Mouse (Mus musculus) lung, adult 2 months (tissue): ENCODE measurements at regions not wholly inside any gene's neighbourhood (a gene's known extent, or its start where the extent isn't known, plus 50 kb on each side); places are given as distances from the start of the nearest gene placed in this dataset.
A peak's percentile ranks its signal among the peaks of the same experiment; 100 is the strongest.

Source experiments
- DNase-seq: peaks from one replicate; pipeline ENCODE4 v3.0.0; 2022
- H3K4me1 ChIP-seq: fragments of 200-500 bp; 2 replicates; pipeline ENCODE4 v1.6.1; 2011; ENCODE audit warnings: low read length; ENCODE audit not compliant: control insufficient read depth, insufficient read depth
- H3K4me3 ChIP-seq: fragments of 200-500 bp; replicated peaks from 2 replicates; pipeline ENCODE3; 2011; ENCODE audit warnings: low read depth, mild to moderate bottlenecking, control low read depth, low read length; ENCODE audit errors: extremely low read depth
- CTCF ChIP-seq: fragments of 200-500 bp; IDR thresholded peaks from 2 replicates; pipeline ENCODE4 v1.5.1; 2011; ENCODE audit warnings: mild to moderate bottlenecking, low read length, control low read depth; ENCODE audit not compliant: insufficient read depth
- POLR2A ChIP-seq: fragments of 200-500 bp; IDR thresholded peaks from 2 replicates; pipeline ENCODE4 v1.6.1; 2011; ENCODE audit warnings: low read depth, mild to moderate bottlenecking, control low read depth, low read length, borderline replicate concordance; ENCODE audit errors: extremely low read depth
- WGBS: fragments of 180-500 bp; shearing (Covaris S2); methylation state at CpG from one replicate; pipeline ENCODE4 v1.1.7; 2018; 5-methylcytosine and 5-hydroxymethylcytosine counted together

GRCm38 (mm10) chr8:34688396-34689048 lies 577.0 kb upstream of the Gm10131 start:
- H3K4me3 ChIP-seq, result no peak overlapping the region
- no peak for TF ChIP-seq POLR2A
- no peak for TF ChIP-seq CTCF
- no peak for DNase-seq
- peaks cover 3% of the 10 kb centered on the region for H3K4me1 ChIP-seq
- 82% methylated on average over 20 of the region's 20 CpGs for WGBS

- no peak overlapping the region for H3K4me3 ChIP-seq
- H3K4me1 ChIP-seq, result peaks cover 3% of the 10 kb centered on the region
- 88% methylated on average over 10 of the region's 10 CpGs for whole genome bisulfite sequencing
- DNase-seq, result no peak
- TF ChIP-seq CTCF, result no peak
- TF ChIP-seq POLR2A, result no peak
These were observed 574.8 kb upstream of the Gm10131 start for GRCm38 (mm10) chr8:34686371-34686770.

- H3K4me1 ChIP-seq, result peaks cover 2% of the 10 kb centered on the region
- no peak for TF ChIP-seq CTCF
- no peak for TF ChIP-seq POLR2A
- no peak overlapping the region for H3K4me3 ChIP-seq
- 84% methylated on average over 7 of the region's 7 CpGs for WGBS
- DNase-seq, result no peak
These were observed 573.1 kb upstream of the Gm10131 start for GRCm38 (mm10) chr8:34684683-34685082.

DNA sequence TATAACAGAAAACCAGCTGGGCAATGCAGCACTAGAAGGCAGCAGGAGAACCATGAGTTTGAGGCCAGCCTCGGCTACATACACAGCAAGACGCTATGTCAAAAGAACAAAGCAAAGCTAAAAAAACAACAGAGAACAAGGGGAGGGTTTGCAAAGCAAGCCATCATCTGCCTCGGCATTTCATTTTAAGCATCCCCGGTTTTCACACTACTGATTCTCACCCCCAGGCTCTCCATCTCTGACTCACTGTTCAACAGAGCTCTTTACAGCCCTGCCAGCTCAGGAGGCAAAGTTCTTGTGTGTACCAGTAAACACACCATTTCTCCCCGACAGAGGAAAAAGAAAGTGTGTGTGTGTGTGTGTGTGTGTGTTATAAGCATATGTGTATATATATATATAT lies 571.6 kb upstream of the Gm10131 start:
- no peak for TF ChIP-seq CTCF
- TF ChIP-seq POLR2A, result no peak
- 83% methylated on average over 5 of the region's 5 CpGs for WGBS
- no peak overlapping the region for H3K4me3 ChIP-seq
- no peak for DNase-seq
- H3K4me1 ChIP-seq, result no peaks in the 10 kb centered on the region; the same call in 1 of the 2 replicates

DNA sequence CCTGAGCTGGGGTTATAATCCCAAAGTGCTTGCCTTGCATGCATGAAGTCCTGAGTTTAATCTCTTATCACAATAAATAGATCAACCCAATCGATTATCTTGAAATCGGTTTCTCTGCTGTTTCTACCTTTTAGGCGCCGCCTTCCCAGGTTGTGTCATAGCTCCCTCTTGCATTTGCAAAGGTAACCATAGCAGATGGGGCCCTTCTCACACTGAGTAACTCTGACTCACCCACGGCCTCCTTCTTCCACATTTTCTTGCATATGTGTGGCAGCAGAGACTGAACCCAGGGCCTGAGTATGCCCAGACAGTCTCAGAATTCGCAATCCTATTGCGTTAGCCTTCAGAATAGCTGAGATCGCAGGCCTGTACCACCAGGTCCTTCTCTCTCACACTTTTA lies 570.7 kb upstream of the Gm10131 start:
- WGBS, result 94% methylated on average over 8 of the region's 8 CpGs
- H3K4me1 ChIP-seq, result no peaks in the 10 kb centered on the region; the same call in 1 of the 2 replicates
- TF ChIP-seq POLR2A (no peak), CTCF (no peak)
- DNase-seq, result no peak
- H3K4me3 ChIP-seq, result no peak overlapping the region

DNA sequence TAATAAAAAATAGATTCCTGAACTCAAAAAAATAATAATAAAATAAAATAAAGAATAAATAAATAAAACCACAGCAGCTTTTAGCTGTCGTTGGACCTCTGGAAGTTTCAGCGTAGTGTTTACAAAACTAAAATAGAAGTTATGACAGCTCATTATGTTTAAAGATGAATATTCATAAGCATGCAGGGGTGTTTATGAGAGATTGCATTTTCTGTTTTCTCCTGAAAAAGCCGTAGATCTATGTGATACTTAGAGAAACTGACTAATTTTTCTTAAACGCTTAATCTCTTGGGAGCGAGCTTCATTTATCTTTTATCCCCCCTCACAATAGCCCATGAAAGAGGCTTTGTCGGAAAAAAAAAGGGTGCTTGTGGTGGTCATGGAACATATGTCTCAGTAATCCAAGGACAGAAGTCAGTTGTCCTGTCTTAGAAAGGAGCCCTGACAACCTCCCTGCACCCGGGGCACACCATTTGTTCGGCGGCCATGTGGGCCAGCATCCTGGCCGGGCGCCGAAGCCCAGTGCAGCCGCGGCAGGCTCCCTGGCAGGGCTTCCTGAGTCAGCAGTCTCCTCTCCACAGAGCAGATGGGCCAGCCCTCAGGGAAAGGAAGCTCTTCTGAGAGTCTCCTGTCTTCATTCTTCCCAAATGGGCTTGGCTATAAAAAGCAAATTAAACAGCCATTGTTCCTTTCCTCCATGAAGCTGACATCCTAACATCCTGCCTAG lies 568.2 kb upstream of the Gm10131 start:
- WGBS, result 29% methylated on average over 14 of the region's 14 CpGs
- H3K4me3 ChIP-seq, result no peak overlapping the region
- peak; percentile 8 for DNase-seq
- no peaks in the 10 kb centered on the region; the same call in 1 of the 2 replicates for H3K4me1 ChIP-seq
- TF ChIP-seq POLR2A (no peak), CTCF (no peak)

DNA sequence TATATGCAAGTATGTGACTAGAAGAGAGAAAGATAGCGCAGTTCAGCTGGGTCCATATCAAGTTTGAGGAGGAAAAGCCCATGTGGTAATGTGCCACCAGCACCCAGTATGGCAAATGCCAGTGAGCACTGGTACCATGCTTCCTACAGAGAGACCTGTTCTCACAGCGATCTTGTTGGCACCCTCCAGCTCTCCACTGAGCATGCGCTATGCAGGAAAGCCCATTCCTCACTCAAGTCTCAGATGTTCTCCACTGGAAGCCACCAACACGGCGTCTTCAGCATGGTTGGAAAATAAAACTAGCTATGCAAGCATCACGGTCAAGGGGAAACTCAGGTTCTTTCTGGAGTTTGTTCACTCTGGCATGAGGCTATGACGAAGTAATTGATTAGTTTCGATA lies 567.3 kb upstream of the Gm10131 start:
- DNase-seq, result no peak
- 95% methylated on average over 8 of the region's 8 CpGs for WGBS
- Histone ChIP-seq H3K4me1 (no peaks in the 10 kb centered on the region; the same call in 1 of the 2 replicates), H3K4me3 (no peak overlapping the region)
- TF ChIP-seq CTCF (no peak), POLR2A (no peak)

GRCm38 (mm10) chr8:34671716-34672115 lies 560.2 kb upstream of the Gm10131 start:
- Histone ChIP-seq H3K4me3 (no peak overlapping the region), H3K4me1 (peaks cover 2% of the 10 kb centered on the region; the same call in 1 of the 2 replicates)
- 34% methylated on average over 3 of the region's 3 CpGs for WGBS
- no peak for DNase-seq
- no peak for TF ChIP-seq POLR2A

DNA sequence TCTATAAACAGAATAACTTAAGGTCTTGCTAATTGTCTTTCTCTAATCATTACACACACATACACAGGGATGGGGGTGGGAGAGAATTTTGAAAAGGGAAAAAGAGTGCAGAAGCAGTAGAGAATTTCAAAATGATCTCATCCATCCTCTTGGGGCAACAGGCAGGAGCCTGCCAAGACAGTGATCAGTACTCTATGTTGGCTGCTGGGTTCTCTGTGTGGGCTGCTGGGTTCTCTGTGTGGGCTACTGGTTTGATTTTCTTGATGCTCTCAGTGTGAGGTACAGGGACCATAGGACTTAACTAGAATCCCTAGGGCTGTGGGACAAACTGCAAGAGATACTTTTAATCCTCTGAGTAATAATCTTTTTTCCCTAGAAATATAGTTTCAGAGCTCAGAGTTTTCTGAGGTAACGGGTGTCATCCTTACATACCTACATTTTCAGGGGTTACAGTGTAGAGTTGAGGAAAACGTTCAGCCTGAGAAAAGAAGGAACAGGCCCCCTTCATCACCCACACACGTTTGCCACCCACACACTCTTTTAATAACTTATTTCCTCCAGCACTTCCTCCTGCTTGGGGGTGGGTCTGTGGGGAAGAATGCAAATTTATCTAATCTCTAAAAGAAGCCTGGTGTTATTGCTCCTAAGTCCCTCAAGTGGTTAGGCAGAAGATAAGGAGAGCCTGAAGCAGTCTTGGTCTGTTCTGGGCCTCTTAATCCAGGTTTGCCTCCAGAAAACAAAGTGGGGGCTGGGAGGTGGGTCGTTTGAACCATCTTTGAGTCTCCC lies 559.6 kb upstream of the Gm10131 start:
- TF ChIP-seq CTCF (no peak), POLR2A (no peak)
- no peak for DNase-seq
- Histone ChIP-seq H3K4me1 (peaks cover 2% of the 10 kb centered on the region; the same call in 1 of the 2 replicates), H3K4me3 (no peak overlapping the region)
- 32% methylated on average over 4 of the region's 4 CpGs for WGBS
